Mouse (Mus musculus): ENCODE results near the gene Kcnj9. TPM values are rescaled to one million over a fixed set of nuclear protein-coding genes. Genes with fewer than 3 reads are reported as not detected.
A peak's percentile ranks its signal among the peaks of the same experiment; 100 is the strongest.

The Kcnj9 gene
- polyA plus RNA-seq, 1 experiment from 2014 or later, result 0.05 TPM

GRCm38 (mm10) chr1:172311921-172312767 lies 17.0 kb downstream of the Kcnj9 start:
- Histone ChIP-seq H3K9ac (ENCODE audit: low read depth, low read length) (peak overlapping the region; percentile 69), H3K9me3 (ENCODE audit: control insufficient read depth) (no peaks in the 10 kb centered on the region), H3K27me3 (replicated peaks; ENCODE audit: control insufficient read depth, insufficient read depth, low read length) (no peaks in the 10 kb centered on the region), H3K27ac (ENCODE audit: low read depth, low read length) (peak overlapping the region; percentile 98), H3K4me1 (replicated peaks; ENCODE audit: control insufficient read depth, insufficient read depth, low read length) (0 out of 2 replicates have a peak, but pooled peaks cover 6% of the 10 kb centered on the region), H3K4me2 (replicated peaks; ENCODE audit: low read depth) (peak overlapping the region; percentile 90), H3K4me3 (ENCODE audit: low read depth, low read length) (peak overlapping the region; percentile 63), H3K36me3 (ENCODE audit: control insufficient read depth, insufficient read depth) (peaks cover 12% of the 10 kb centered on the region; the same call in 1 of the 2 replicates)
- no peak for TF ChIP-seq CTCF (IDR thresholded peaks at IDR 0.05; ENCODE audit: low read depth)
- ATAC-seq, result peak; percentile 83
- 0% methylated on average over 30 of the region's 55 CpGs for WGBS

GRCm38 (mm10) chr1:172311248-172311906 lies 17.7 kb downstream of the Kcnj9 start:
- TF ChIP-seq CTCF (IDR thresholded peaks at IDR 0.05; ENCODE audit: low read depth), result peak; percentile 43
- ATAC-seq, result peak; percentile 79
- Histone ChIP-seq H3K27ac (ENCODE audit: low read depth, low read length) (peak overlapping the region; percentile 98), H3K4me2 (replicated peaks; ENCODE audit: low read depth) (peak overlapping the region; percentile 90), H3K4me1 (replicated peaks; ENCODE audit: control insufficient read depth, insufficient read depth, low read length) (0 out of 2 replicates have a peak, but pooled peaks cover 6% of the 10 kb centered on the region), H3K4me3 (ENCODE audit: low read depth, low read length) (peak overlapping the region; percentile 63), H3K9ac (ENCODE audit: low read depth, low read length) (peak overlapping the region; percentile 69), H3K36me3 (ENCODE audit: control insufficient read depth, insufficient read depth) (peaks cover 5% of the 10 kb centered on the region; the same call in 1 of the 2 replicates), H3K27me3 (replicated peaks; ENCODE audit: control insufficient read depth, insufficient read depth, low read length) (no peaks in the 10 kb centered on the region), H3K9me3 (ENCODE audit: control insufficient read depth) (no peaks in the 10 kb centered on the region)
- WGBS, result under 1% methylated on average over 23 of the region's 23 CpGs

GRCm38 (mm10) chr1:172309699-172310398 lies 19.3 kb downstream of the Kcnj9 start:
- H3K4me1 ChIP-seq (replicated peaks; ENCODE audit: control insufficient read depth, insufficient read depth, low read length), result 0 out of 2 replicates have a peak, but pooled peaks cover 6% of the 10 kb centered on the region
- H3K4me2 ChIP-seq (replicated peaks; ENCODE audit: low read depth), result peak overlapping the region; percentile 74
- H3K9ac ChIP-seq (ENCODE audit: low read depth, low read length), result no peak overlapping the region
- no peaks in the 10 kb centered on the region for H3K36me3 ChIP-seq (ENCODE audit: control insufficient read depth, insufficient read depth)
- WGBS, result 1% methylated on average over 14 of the region's 14 CpGs
- peak; percentile 93 for TF ChIP-seq CTCF (IDR thresholded peaks at IDR 0.05; ENCODE audit: low read depth)
- H3K4me3 ChIP-seq (ENCODE audit: low read depth, low read length), result peak overlapping the region; percentile 22; the same call in 1 of the 2 replicates
- peak; percentile 39 for ATAC-seq
- no peaks in the 10 kb centered on the region for H3K9me3 ChIP-seq (ENCODE audit: control insufficient read depth)
- no peaks in the 10 kb centered on the region for H3K27me3 ChIP-seq (replicated peaks; ENCODE audit: control insufficient read depth, insufficient read depth, low read length)
- 0 out of 2 replicates have a peak overlapping the region, but pooled peaks have one; percentile 2 for H3K27ac ChIP-seq (ENCODE audit: low read depth, low read length)

- Histone ChIP-seq H3K4me1 (replicated peaks; ENCODE audit: control insufficient read depth, insufficient read depth, low read length) (0 out of 2 replicates have a peak, but pooled peaks cover 6% of the 10 kb centered on the region), H3K4me3 (ENCODE audit: low read depth, low read length) (no peak overlapping the region), H3K27me3 (replicated peaks; ENCODE audit: control insufficient read depth, insufficient read depth, low read length) (no peaks in the 10 kb centered on the region), H3K9ac (ENCODE audit: low read depth, low read length) (no peak overlapping the region), H3K36me3 (ENCODE audit: control insufficient read depth, insufficient read depth) (no peaks in the 10 kb centered on the region), H3K4me2 (replicated peaks; ENCODE audit: low read depth) (no peak overlapping the region), H3K27ac (ENCODE audit: low read depth, low read length) (no peak overlapping the region), H3K9me3 (ENCODE audit: control insufficient read depth) (no peaks in the 10 kb centered on the region)
- no peak for TF ChIP-seq CTCF (IDR thresholded peaks at IDR 0.05; ENCODE audit: low read depth)
- WGBS, result 91% methylated on average over 1 of the region's 1 CpGs
- no peak for ATAC-seq
Measured at GRCm38 (mm10) chr1:172308409-172308808, 20.7 kb downstream of the Kcnj9 start.

GRCm38 (mm10) chr1:172307936-172308335 lies 21.2 kb downstream of the Kcnj9 start:
- no peaks in the 10 kb centered on the region for H3K27me3 ChIP-seq (replicated peaks; ENCODE audit: control insufficient read depth, insufficient read depth, low read length)
- H3K4me2 ChIP-seq (replicated peaks; ENCODE audit: low read depth), result no peak overlapping the region
- no peak overlapping the region for H3K27ac ChIP-seq (ENCODE audit: low read depth, low read length)
- H3K36me3 ChIP-seq (ENCODE audit: control insufficient read depth, insufficient read depth), result no peaks in the 10 kb centered on the region
- no peak overlapping the region for H3K9ac ChIP-seq (ENCODE audit: low read depth, low read length)
- WGBS, result 46% methylated on average over 10 of the region's 10 CpGs
- no peak overlapping the region for H3K4me3 ChIP-seq (ENCODE audit: low read depth, low read length)
- H3K4me1 ChIP-seq (replicated peaks; ENCODE audit: control insufficient read depth, insufficient read depth, low read length), result 0 out of 2 replicates have a peak, but pooled peaks cover 6% of the 10 kb centered on the region
- peak; percentile 11; the same call in 1 of the 2 replicates for ATAC-seq
- TF ChIP-seq CTCF (IDR thresholded peaks at IDR 0.05; ENCODE audit: low read depth), result no peak
- no peaks in the 10 kb centered on the region for H3K9me3 ChIP-seq (ENCODE audit: control insufficient read depth)

All from intestine, postnatal 0 days (tissue).